Mouse (Mus musculus): ENCODE results near the gene Atp6v0b.

DNA sequence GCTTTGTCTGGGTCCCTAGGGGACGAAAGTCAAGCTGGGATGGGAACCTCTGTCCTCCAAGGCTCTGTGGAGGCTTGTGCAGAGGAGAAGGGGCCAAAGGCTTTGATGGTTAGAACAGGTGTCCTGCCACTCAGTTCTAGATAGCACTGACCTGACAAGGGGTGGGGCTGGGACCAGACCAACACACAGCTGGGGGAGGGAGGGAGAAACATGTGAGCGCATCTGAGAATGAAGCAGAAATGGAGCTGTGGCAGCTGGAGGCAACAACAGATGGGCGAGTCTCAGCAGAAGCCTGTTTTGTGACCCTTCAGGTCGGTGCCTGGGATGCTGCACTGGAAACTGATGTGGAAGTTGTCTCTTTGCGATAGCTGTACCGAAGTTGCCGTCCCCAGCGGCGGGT lies 17.8 kb downstream of the Atp6v0b start:
- no peak for TF ChIP-seq CTCF (IDR thresholded peaks at IDR 0.05; ENCODE audit: control insufficient read depth, insufficient read depth, insufficient replicate concordance, low read depth, low read length)
- TF ChIP-seq POLR2A (IDR thresholded peaks at IDR 0.05; ENCODE audit: control insufficient read depth, low read depth, low read length), result no peak
